Mouse (Mus musculus): ENCODE measurements at regions not wholly inside any gene's neighbourhood (a gene's known extent, or its start where the extent isn't known, plus 50 kb on each side); places are given as distances from the start of the nearest gene placed in this dataset.
A peak's percentile ranks its signal among the peaks of the same experiment; 100 is the strongest.
"Not testable (repeated sequence)": the region's sequence is repeated elsewhere in the genome, so short reads cannot be mapped to it uniquely, and the experiment has no call there.

GRCm38 (mm10) chr16:82430384-82430783 lies 397.8 kb upstream of the Gm21833 start:
- DNase-seq (ENCODE audit: low spot score in 2 of 2), result no peak

DNA sequence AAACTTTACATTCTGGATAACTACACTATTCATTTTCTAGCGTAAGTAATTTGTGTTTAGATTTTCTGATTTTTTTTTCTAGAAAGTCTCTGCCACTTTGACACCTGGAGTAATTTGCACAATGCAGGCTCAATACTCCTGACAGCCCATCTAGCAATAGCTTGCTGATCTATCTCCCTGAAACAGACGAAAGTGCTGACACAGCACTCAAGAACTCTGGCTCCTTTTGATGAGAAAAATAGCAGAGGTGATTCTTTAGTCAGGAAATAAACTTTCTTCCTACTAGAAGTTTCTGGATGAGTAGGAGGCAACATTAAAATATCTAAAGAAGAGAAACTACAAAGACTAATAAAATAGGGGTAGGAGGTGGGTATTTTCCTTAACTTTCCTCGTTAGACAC lies 397.1 kb upstream of the Gm21833 start:
- DNase-seq (ENCODE audit: low spot score in 2 of 2), result no peak

GRCm38 (mm10) chr16:82431811-82432210 lies 396.4 kb upstream of the Gm21833 start:
- DNase-seq (ENCODE audit: low spot score in 2 of 2), result peak in 1 of 2 experiments; percentile 7

DNA sequence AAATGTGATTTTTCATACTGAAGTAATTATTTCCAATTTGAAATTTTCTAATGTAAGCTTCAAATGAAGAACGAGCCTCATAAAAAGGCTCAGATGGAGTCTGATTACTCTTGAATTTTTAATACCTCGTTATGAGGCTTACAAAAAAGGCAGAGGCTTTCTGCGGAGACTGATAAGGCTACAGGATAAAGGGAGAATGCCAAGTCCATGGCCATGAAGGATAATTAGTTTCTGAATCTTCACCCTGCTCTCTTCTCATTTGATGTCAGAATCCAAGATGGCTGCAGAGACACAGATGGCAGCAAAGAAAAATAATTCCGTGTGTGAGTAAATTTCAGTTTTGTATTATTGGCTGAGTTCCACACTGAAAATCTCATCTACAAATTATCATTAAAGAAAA lies 367.3 kb upstream of the Gm21833 start:
- no peak for DNase-seq (ENCODE audit: low spot score in 2 of 2)

DNA sequence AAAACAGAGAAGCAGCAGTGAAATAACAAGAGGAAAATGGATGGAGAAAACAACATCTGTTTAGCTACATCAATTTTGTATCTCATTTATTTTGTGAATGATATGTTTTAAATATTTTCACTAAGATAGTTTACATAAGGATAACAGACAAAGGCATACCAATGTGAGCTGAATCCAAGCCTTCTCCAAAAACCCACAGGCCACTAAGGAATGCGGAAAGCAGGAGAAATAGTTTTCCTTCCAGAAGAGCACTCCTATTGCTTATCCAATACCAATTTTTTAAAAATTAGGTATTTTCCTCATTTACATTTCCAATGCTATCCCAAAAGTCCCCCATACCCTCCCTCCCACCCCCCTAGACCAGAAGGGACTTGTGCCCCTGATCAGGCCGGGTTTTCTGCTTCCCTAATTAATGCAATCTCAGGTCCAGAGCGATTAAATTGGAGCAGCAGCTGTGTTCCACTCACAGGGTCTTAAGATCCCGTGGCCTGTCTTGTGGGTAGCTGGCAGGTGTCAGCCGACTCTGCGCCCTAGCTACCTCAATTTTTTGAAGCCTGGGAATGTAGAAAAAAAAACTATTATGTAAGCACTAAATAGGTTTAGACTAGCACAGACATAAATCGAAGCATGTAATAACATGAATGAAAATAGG lies 357.3 kb upstream of the Gm21833 start:
- DNase-seq (ENCODE audit: low spot score in 2 of 2), result no peak

DNA sequence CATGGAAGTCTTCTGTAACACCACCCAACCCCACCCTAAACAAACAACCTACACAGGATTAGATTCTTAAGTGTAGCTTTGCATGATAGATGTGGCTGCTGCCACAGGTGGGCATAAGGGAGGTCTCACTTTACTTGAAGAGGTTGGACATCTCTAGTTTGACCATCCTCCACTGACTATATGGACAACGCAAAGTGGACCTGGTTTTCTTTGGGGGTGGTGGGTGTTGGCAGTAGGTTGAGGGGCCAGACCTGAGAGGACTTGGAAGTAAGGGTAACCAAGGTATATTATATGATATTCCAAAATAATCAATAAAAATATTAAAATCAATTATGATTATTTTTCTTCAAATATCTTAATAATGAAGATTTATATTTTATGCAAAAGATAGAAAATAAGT lies 307.8 kb upstream of the Gm21833 start:
- DNase-seq (ENCODE audit: low spot score in 2 of 2), result no peak

GRCm38 (mm10) chr16:82521582-82521981 lies 306.6 kb upstream of the Gm21833 start:
- DNase-seq (ENCODE audit: low spot score in 2 of 2), result no peak

GRCm38 (mm10) chr16:82564361-82564760 lies 263.8 kb upstream of the Gm21833 start:
- no peak for DNase-seq (ENCODE audit: low spot score in 2 of 2)

DNA sequence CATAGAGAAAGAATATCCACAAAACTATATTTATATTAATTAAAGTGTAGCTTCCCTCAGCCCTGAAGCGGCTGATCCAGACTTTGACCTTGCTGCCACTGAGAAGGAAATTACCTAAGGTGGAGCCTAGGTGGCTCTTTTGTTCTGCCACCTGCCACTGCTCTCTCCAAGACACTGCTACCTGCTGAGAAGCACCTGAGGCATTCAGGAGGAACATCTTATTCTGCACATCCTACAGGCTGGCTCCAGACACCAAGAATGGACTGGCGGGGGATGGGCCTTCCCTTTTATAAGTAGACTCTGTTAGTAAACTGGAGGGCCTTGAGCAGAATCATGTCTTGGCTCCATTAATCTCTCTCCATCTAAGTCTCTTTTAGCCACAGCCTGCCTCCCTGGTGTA lies 231.7 kb upstream of the Gm21833 start:
- not testable (repeated sequence) for DNase-seq (ENCODE audit: low spot score in 2 of 2)

DNA sequence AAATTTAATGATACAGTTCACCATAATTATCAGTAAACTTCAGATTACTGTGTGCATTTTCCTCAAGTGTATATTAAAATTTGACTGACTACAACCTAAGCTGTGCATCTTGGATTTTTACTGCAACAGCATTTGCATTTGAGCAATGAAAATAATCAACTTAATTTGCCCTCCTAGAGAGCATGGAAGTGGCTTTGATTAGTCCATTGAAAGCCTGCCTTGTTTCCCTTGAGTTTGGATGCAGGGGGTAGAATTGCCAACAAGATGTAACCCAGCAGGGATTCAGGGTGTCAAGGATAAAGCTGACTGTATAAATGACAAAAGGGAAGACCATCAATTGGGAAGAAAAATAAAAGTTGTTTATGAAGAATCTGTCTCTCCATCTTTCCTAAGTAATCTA lies 226.1 kb upstream of the Gm21833 start:
- DNase-seq (ENCODE audit: low spot score in 2 of 2), result no peak

All from frontal cortex, postnatal 25 days (tissue).